Mouse (Mus musculus): ENCODE results near the gene Emilin1.

GRCm38 (mm10) chr5:30930846-30931245, 17.6 kb downstream of the Emilin1 start:
- TF ChIP-seq CTCF (IDR thresholded peaks at IDR 0.05; ENCODE audit: extremely low read depth, insufficient read depth, insufficient read length, insufficient replicate concordance) (no peak), POLR2A (IDR thresholded peaks at IDR 0.05; ENCODE audit: low read depth, low read length) (no peak)
